ENCODE assay signal across 8 mouse cellular contexts in genomic region chr5:35574653-35575599, GRCm38 (mm10). TPM values are rescaled to one million over a fixed set of nuclear protein-coding genes. Genes with fewer than 3 reads are reported as not detected.
A peak's percentile ranks its signal among the peaks of the same experiment; 100 is the strongest.
DNase-seq lines count a peak whose midpoint lies in the region; ATAC-seq and TF ChIP-seq lines count a peak whose summit lies in the region.

Trmt44 (minus strand) TSS chr5:35575070.

- H3K4me3 ChIP-seq in bone marrow macrophage, adult 2 months (ENCODE audit: insufficient read depth, low read length), result peak within 1 kb of the TSS; percentile 74
- H3K4me3 ChIP-seq in embryonic fibroblast, embryonic 13.5 days (ENCODE audit: insufficient read depth, low read length), result peak within 1 kb of the TSS; percentile 82
- H3K4me3 ChIP-seq in heart, embryonic 11.5 days (ENCODE audit: low read depth, low read length), result peak within 1 kb of the TSS; percentile 68
- peak within 1 kb of the TSS; percentile 100 for H3K4me3 ChIP-seq in kidney, embryonic 16.5 days (ENCODE audit: low read length)
- peak within 1 kb of the TSS; percentile 81 for H3K4me3 ChIP-seq in liver, adult 2 months (ENCODE audit: insufficient read depth, low read depth, low read length)
- H3K4me3 ChIP-seq in myocyte, result peak within 1 kb of the TSS; percentile 76

- DNase-seq in A20 (ENCODE audit: low read depth, low spot score), result peak; percentile 90
- DNase-seq in liver, adult 2 months (ENCODE audit: extremely low read depth, low read depth, low spot score), result peak; percentile 84
- DNase-seq in splenic B cell, adult 2 months (ENCODE audit: low read depth, low spot score), result peak; percentile 84

- H3ac ChIP-seq in myocyte (ENCODE audit: control insufficient read depth, insufficient read length), result peak within 1 kb of the TSS; percentile 87

- peak within 1 kb of the TSS; percentile 82 for H3K9ac ChIP-seq in heart, embryonic 11.5 days (ENCODE audit: low read depth, low read length)
- peak within 1 kb of the TSS; percentile 94 for H3K9ac ChIP-seq in kidney, embryonic 16.5 days (replicated peaks; ENCODE audit: low read length)
- peak within 1 kb of the TSS; percentile 79 for H3K9ac ChIP-seq in liver, adult 2 months (ENCODE audit: low read depth, low read length)

- peaks cover 5% of the 10 kb centered on the region; the same call in 1 of the 2 replicates for H3K36me3 ChIP-seq in heart, embryonic 11.5 days (ENCODE audit: control insufficient read depth, insufficient read depth, low read length)
- H3K36me3 ChIP-seq in kidney, embryonic 16.5 days (ENCODE audit: insufficient read depth, low read length), result peaks cover 27% of the 10 kb centered on the region
- peaks cover 16% of the 10 kb centered on the region for H3K36me3 ChIP-seq in liver, adult 2 months (ENCODE audit: control insufficient read depth, insufficient read depth, low read length)
- peaks cover 18% of the 10 kb centered on the region for H3K36me3 ChIP-seq in myocyte (ENCODE audit: control insufficient read depth, insufficient read depth)
- peaks cover 12% of the 10 kb centered on the region for H3K36me3 ChIP-seq in splenic B cell, adult 2 months (ENCODE audit: control insufficient read depth, insufficient read depth, low read length, poor library complexity, severe bottlenecking)

- H3K79me2 ChIP-seq in liver, adult 2 months (ENCODE audit: control insufficient read depth, insufficient read depth, low read length), result peaks cover 6% of the 10 kb centered on the region; the same call in 1 of the 2 replicates
- H3K79me2 ChIP-seq in myocyte (ENCODE audit: control insufficient read depth, insufficient read depth), result peaks cover 6% of the 10 kb centered on the region

- peak; percentile 60; the same call in 1 of the 2 replicates for TF ChIP-seq POLR2A in bone marrow macrophage, adult 2 months (IDR thresholded peaks at IDR 0.05; ENCODE audit: borderline replicate concordance, low read depth, low read length)
- peak; percentile 89 for TF ChIP-seq POLR2A in embryonic fibroblast, embryonic 13.5 days (IDR thresholded peaks at IDR 0.05; ENCODE audit: low read depth, low read length)
- peak; percentile 70; the same call in 1 of the 2 replicates for TF ChIP-seq POLR2A in liver, adult 2 months (IDR thresholded peaks at IDR 0.05; ENCODE audit: extremely low read depth, insufficient read depth, low read length)
- peak; percentile 91 for TF ChIP-seq POLR2A in myocyte (IDR thresholded peaks at IDR 0.05; ENCODE audit: insufficient read length, low read depth)

- H3K9me3 ChIP-seq in heart, embryonic 11.5 days (replicated peaks; ENCODE audit: control insufficient read depth, low read length), result no peaks in the 10 kb centered on the region
- no peaks in the 10 kb centered on the region for H3K9me3 ChIP-seq in kidney, embryonic 16.5 days (ENCODE audit: low read length)

- peak within 1 kb of the TSS; percentile 96 for H3K27ac ChIP-seq in bone marrow macrophage, adult 2 months (ENCODE audit: insufficient read depth, low read depth, low read length)
- H3K27ac ChIP-seq in embryonic fibroblast, embryonic 13.5 days (ENCODE audit: insufficient read depth, low read length), result peak within 1 kb of the TSS; percentile 56
- peak within 1 kb of the TSS; percentile 80 for H3K27ac ChIP-seq in heart, embryonic 11.5 days (ENCODE audit: low read depth, low read length)
- H3K27ac ChIP-seq in kidney, embryonic 16.5 days (ENCODE audit: low read length), result peak within 1 kb of the TSS; percentile 84
- peak within 1 kb of the TSS; percentile 72 for H3K27ac ChIP-seq in liver, adult 2 months (replicated peaks; ENCODE audit: insufficient read depth, low read depth, low read length)

- H3K4me2 ChIP-seq in heart, embryonic 11.5 days, result peak within 1 kb of the TSS; percentile 90
- peak within 1 kb of the TSS; percentile 96 for H3K4me2 ChIP-seq in kidney, embryonic 16.5 days (replicated peaks; ENCODE audit: low read depth, low read length)
- peak within 1 kb of the TSS; percentile 97 for H3K4me2 ChIP-seq in myocyte (ENCODE audit: low read depth)

- WGBS in heart, embryonic 11.5 days (ENCODE audit: insufficient replicate concordance), result 3% methylated on average over 56 of the region's 56 CpGs
- WGBS in kidney, embryonic 16.5 days, result 3% methylated on average over 56 of the region's 56 CpGs
- 3% methylated on average over 56 of the region's 56 CpGs for WGBS in liver, adult 2 months

- no peaks in the 10 kb centered on the region for H3K27me3 ChIP-seq in heart, embryonic 11.5 days (ENCODE audit: control insufficient read depth, insufficient read depth, low read length)
- H3K27me3 ChIP-seq in kidney, embryonic 16.5 days (ENCODE audit: insufficient read depth, low read length), result no peaks in the 10 kb centered on the region
- H3K27me3 ChIP-seq in liver, adult 2 months (ENCODE audit: control insufficient read depth, insufficient read depth, low read length), result no peaks in the 10 kb centered on the region
- no peaks in the 10 kb centered on the region for H3K27me3 ChIP-seq in myocyte (ENCODE audit: control insufficient read depth, insufficient read depth, insufficient read length)
- H3K27me3 ChIP-seq in splenic B cell, adult 2 months (ENCODE audit: control insufficient read depth, insufficient read depth, low read length, poor library complexity, severe bottlenecking), result no peaks in the 10 kb centered on the region

- TF ChIP-seq CTCF in bone marrow macrophage, adult 2 months (IDR thresholded peaks at IDR 0.05; ENCODE audit: low read depth, low read length), result no peak
- no peak for TF ChIP-seq CTCF in embryonic fibroblast, embryonic 13.5 days (IDR thresholded peaks at IDR 0.05; ENCODE audit: borderline replicate concordance, insufficient read depth, low read length)
- TF ChIP-seq CTCF in liver, adult 2 months (IDR thresholded peaks at IDR 0.05; ENCODE audit: low read depth, low read length), result no peak

- peaks cover 13% of the 10 kb centered on the region for H3K4me1 ChIP-seq in bone marrow macrophage, adult 2 months (ENCODE audit: control insufficient read depth, insufficient read depth, low read length)
- 0 out of 2 replicates have a peak, but pooled peaks cover 4% of the 10 kb centered on the region for H3K4me1 ChIP-seq in embryonic fibroblast, embryonic 13.5 days (ENCODE audit: control insufficient read depth, insufficient read depth, low read length)
- peaks cover 6% of the 10 kb centered on the region for H3K4me1 ChIP-seq in heart, embryonic 11.5 days (ENCODE audit: control insufficient read depth, insufficient read depth, low read length)
- H3K4me1 ChIP-seq in kidney, embryonic 16.5 days (ENCODE audit: insufficient read depth, low read length), result peaks cover 15% of the 10 kb centered on the region
- peaks cover 5% of the 10 kb centered on the region for H3K4me1 ChIP-seq in liver, adult 2 months (ENCODE audit: control insufficient read depth, insufficient read depth, low read length)

- ATAC-seq in heart, embryonic 11.5 days (replicated peaks; ENCODE audit: insufficient number of reproducible peaks, low FRiP score, low TSS enrichment), result peak; percentile 82
- peak; percentile 96 for ATAC-seq in kidney, embryonic 16.5 days (ENCODE audit: low FRiP score, low TSS enrichment)

TF ChIP-seq in myocyte, 11 proteins besides CTCF, POLR2A, EP300 and RAD21:
- TF ChIP-seq TCF3 (IDR thresholded peaks at IDR 0.05; ENCODE audit: insufficient read length, low read depth), result no peak
- TF ChIP-seq MYOG (IDR thresholded peaks at IDR 0.05; ENCODE audit: control insufficient read depth in 1 of 3, insufficient read depth in 1 of 3, insufficient read length in 2 of 3, low read depth in 2 of 3), result no peak
- TF ChIP-seq REST (IDR thresholded peaks at IDR 0.05; ENCODE audit: insufficient read depth, insufficient read length), result no peak
- peak; percentile 65 for TF ChIP-seq E2F4 (IDR thresholded peaks at IDR 0.05; ENCODE audit: insufficient read depth)
- TF ChIP-seq USF1 (IDR thresholded peaks at IDR 0.05; ENCODE audit: low read depth), result no peak
- TF ChIP-seq POLR2AphosphoS2 (IDR thresholded peaks at IDR 0.05; ENCODE audit: insufficient read length, low read depth), result peak; percentile 80
- TF ChIP-seq TCF12 (IDR thresholded peaks at IDR 0.05; ENCODE audit: insufficient read depth, poor library complexity, severe bottlenecking), result no peak
- no peak for TF ChIP-seq MAX (IDR thresholded peaks at IDR 0.05; ENCODE audit: low read depth)
- peak; percentile 78 for TF ChIP-seq SRF (IDR thresholded peaks at IDR 0.05; ENCODE audit: control insufficient read depth, insufficient read length, low read depth)
- TF ChIP-seq MYOD1 (IDR thresholded peaks at IDR 0.05; ENCODE audit: control insufficient read depth in 1 of 3, insufficient read length in 2 of 3, low read depth in 2 of 3), result no peak
- no peak for TF ChIP-seq CEBPB (IDR thresholded peaks at IDR 0.05; ENCODE audit: insufficient read depth, poor library complexity, severe bottlenecking)

RNA-seq across cellular contexts. Expression of gene Trmt44, which starts in this region (rescaled TPM):
- polyA plus RNA-seq in bone marrow macrophage, adult 2 months (2012; ENCODE audit: insufficient read depth, insufficient read length, missing spikeins), result 5.2 and 6.8 TPM in 2 replicates
- 5.5 and 5.6 TPM in 2 replicates for polyA plus RNA-seq in embryonic fibroblast, embryonic 13.5 days (2011; ENCODE audit: insufficient read length, low read depth, missing spikeins)
- polyA plus RNA-seq in heart, embryonic 11.5 days (2014; fragmentation: Nextera tagmentation; extraction: Ambion mirVana), result 4.6 and 4.9 TPM in 2 replicates
- 9.4 and 9.5 TPM in 2 replicates for polyA plus RNA-seq in kidney, embryonic 16.5 days (2015; fragmentation: Nextera tagmentation; extraction: Ambion mirVana)
- total RNA-seq in liver, adult 2 months (2014; rRNA removed), result 2.1 and 3.2 TPM in 2 replicates
- 2.2 and 2.6 TPM in 2 replicates for polyA plus RNA-seq in liver, adult 2 months (2012; rRNA removed)
- 5.1 TPM for polyA plus RNA-seq in myocyte (2012; fragmentation: generic; extraction: Trizol)

Comparison
In these comparisons a context has a peak if more than half of its experiments do, and no peak if none do; other contexts are left out.
1. Peak in every context shown above with its lines: DNase-seq, ATAC-seq, H3K4me3 ChIP-seq and H3K27ac ChIP-seq.